Mouse (Mus musculus) embryonic fibroblast, embryonic 13.5 days (primary cell): ENCODE measurements around the gene Frmd4a. TPM values are rescaled to one million over a fixed set of nuclear protein-coding genes. Genes with fewer than 3 reads are reported as not detected.

Experiments
- H3K27ac ChIP-seq: 2 replicates; pipeline ENCODE4 v1.5.1; 2012; ENCODE audit warnings: low read length, control low read depth, inconsistent platforms; ENCODE audit not compliant: insufficient read depth
- H3K4me1 ChIP-seq: 2 replicates; pipeline ENCODE4 v1.6.1; 2011; ENCODE audit warnings: low read length; ENCODE audit not compliant: control insufficient read depth, insufficient read depth
- H3K4me3 ChIP-seq: 2 replicates; pipeline ENCODE4 v1.5.1; 2011; ENCODE audit warnings: mild to moderate bottlenecking, control low read depth, low read length; ENCODE audit not compliant: insufficient read depth
- CTCF ChIP-seq: IDR thresholded peaks from 2 replicates; pipeline ENCODE4 v1.5.1; 2011; ENCODE audit warnings: mild to moderate bottlenecking, control low read depth, low read length, moderate library complexity, borderline replicate concordance; ENCODE audit not compliant: insufficient read depth
- POLR2A ChIP-seq: IDR thresholded peaks from 2 replicates; pipeline ENCODE4 v1.6.1; 2011; ENCODE audit warnings: low read depth, mild to moderate bottlenecking, control low read depth, low read length, moderate library complexity
- polyA plus RNA-seq: library from polyadenylated mRNA; stranded (reverse); fragments of >200 nt; gene quantifications from 2 replicates; pipeline ENCODE4 v1.2.4, GENCODE M21; 2011; ENCODE audit warnings: low read depth; ENCODE audit not compliant: missing spikeins, insufficient read length

The Frmd4a gene
- polyA plus RNA-seq, 1 experiment, result 66.9 TPM

DNA sequence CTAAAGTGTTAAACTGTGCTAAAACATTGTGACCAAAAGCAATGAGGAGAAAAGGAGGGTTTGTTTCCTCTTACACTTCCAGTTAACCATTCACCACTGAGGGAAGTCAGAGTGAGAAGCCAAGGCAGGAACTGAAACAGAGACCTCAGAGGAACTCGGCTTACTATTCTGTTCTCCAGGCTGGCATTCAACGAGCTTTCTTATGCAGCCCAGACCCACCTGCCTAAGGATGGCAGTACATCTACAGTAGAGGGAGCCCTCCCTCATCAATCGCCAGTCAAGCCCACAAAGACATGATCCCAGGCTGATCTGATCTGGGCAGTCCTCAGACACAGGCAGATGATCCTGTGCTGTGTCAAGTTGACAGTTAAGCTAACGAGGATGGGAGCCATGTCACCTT, 555.9 kb downstream of the Frmd4a start:
- Histone ChIP-seq H3K4me1 (peaks cover 13% of the 10 kb centered on the region), H3K27ac (no peak overlapping the region), H3K4me3 (no peak overlapping the region)
- TF ChIP-seq CTCF, result no peak
- no peak for TF ChIP-seq POLR2A

- Histone ChIP-seq H3K4me1 (peaks cover 6% of the 10 kb centered on the region), H3K27ac (no peak overlapping the region), H3K4me3 (no peak overlapping the region)
- no peak for TF ChIP-seq POLR2A
- no peak for TF ChIP-seq CTCF
Observed at GRCm38 (mm10) chr2:4574251-4574650, 556.7 kb downstream of the Frmd4a start.

- Histone ChIP-seq H3K4me1 (peaks cover 5% of the 10 kb centered on the region; the same call in 1 of the 2 replicates), H3K27ac (no peak overlapping the region), H3K4me3 (no peak overlapping the region)
- TF ChIP-seq CTCF, result no peak
- no peak for TF ChIP-seq POLR2A
Observed at GRCm38 (mm10) chr2:4575163-4575562, 557.6 kb downstream of the Frmd4a start.

- H3K4me1 ChIP-seq, result peaks cover 5% of the 10 kb centered on the region; the same call in 1 of the 2 replicates
Observed at GRCm38 (mm10) chr2:4575975-4576374, 558.5 kb downstream of the Frmd4a start.

GRCm38 (mm10) chr2:4578291-4578690, 560.8 kb downstream of the Frmd4a start:
- TF ChIP-seq POLR2A (no peak), CTCF (no peak)
- no peak overlapping the region for H3K27ac ChIP-seq
- H3K4me1 ChIP-seq, result peaks cover 5% of the 10 kb centered on the region; the same call in 1 of the 2 replicates
- H3K4me3 ChIP-seq, result no peak overlapping the region

More at GRCm38 (mm10) chr2:4575975-4576374, 558.5 kb downstream of the Frmd4a start:
- no peak for TF ChIP-seq CTCF
- no peak for TF ChIP-seq POLR2A
- Histone ChIP-seq H3K27ac (no peak overlapping the region), H3K4me3 (no peak overlapping the region)

- Histone ChIP-seq H3K27ac (no peak overlapping the region), H3K4me1 (peaks cover 5% of the 10 kb centered on the region; the same call in 1 of the 2 replicates), H3K4me3 (no peak overlapping the region)
- no peak for TF ChIP-seq CTCF
- TF ChIP-seq POLR2A, result no peak
Observed at GRCm38 (mm10) chr2:4579357-4580068, 562.0 kb downstream of the Frmd4a start.

- Histone ChIP-seq H3K27ac (no peak overlapping the region), H3K4me1 (peaks cover 5% of the 10 kb centered on the region; the same call in 1 of the 2 replicates)
- TF ChIP-seq POLR2A, result no peak
- TF ChIP-seq CTCF, result no peak
Observed at GRCm38 (mm10) chr2:4580666-4581065, 563.1 kb downstream of the Frmd4a start.

DNA sequence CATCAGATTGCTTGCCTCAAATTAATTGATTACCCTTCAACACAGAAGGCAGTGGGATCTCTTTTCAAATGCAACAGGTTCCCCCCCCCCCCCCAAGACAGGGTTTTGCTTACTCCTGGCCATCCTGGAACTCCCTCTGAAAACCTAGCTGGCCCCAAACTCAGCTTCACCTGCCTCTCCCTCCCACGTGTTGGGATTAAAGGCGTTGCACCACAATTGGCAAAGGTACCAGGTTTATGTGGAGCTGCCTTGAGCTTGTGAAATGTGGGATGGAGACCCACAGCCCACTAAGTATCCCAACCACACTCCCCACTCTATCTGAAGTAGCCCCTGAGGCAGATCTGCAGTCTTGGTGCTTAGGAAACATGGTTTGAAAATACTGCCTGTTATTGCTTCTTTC, 565.4 kb downstream of the Frmd4a start:
- TF ChIP-seq CTCF (no peak), POLR2A (no peak)
- H3K4me1 ChIP-seq, result peaks cover 6% of the 10 kb centered on the region
- H3K27ac ChIP-seq, result peak overlapping the region; percentile 30; the same call in 1 of the 2 replicates
- no peak overlapping the region for H3K4me3 ChIP-seq

More at GRCm38 (mm10) chr2:4580666-4581065, 563.1 kb downstream of the Frmd4a start:
- H3K4me3 ChIP-seq, result no peak overlapping the region

- Histone ChIP-seq H3K27ac (no peak overlapping the region), H3K4me1 (peaks cover 11% of the 10 kb centered on the region), H3K4me3 (no peak overlapping the region)
- TF ChIP-seq POLR2A, result no peak
- no peak for TF ChIP-seq CTCF
Observed at GRCm38 (mm10) chr2:4584252-4584651, 566.7 kb downstream of the Frmd4a start.

- peak overlapping the region; percentile 21 for H3K27ac ChIP-seq
- H3K4me1 ChIP-seq, result peaks cover 11% of the 10 kb centered on the region
- no peak overlapping the region for H3K4me3 ChIP-seq
- TF ChIP-seq POLR2A (no peak), CTCF (no peak)
Observed at GRCm38 (mm10) chr2:4586245-4586644, 568.7 kb downstream of the Frmd4a start.
